Mouse (Mus musculus) midbrain, embryonic 14.5 days (tissue): ENCODE results near the gene 1700024P04Rik. TPM values are rescaled to one million over a fixed set of nuclear protein-coding genes. Genes with fewer than 3 reads are reported as not detected.
"Not testable (repeated sequence)": the region's sequence is repeated elsewhere in the genome, so short reads cannot be mapped to it uniquely, and the experiment has no call there.

Experiments
- ATAC-seq: fragments of 200-750 bp; cut with Nextera tagmentation; 2 replicates; pipeline ENCODE4 v1.8.0; 2017; ENCODE audit warnings: moderate number of reproducible peaks, moderate library complexity; ENCODE audit not compliant: low FRiP score, low TSS enrichment
- DNase-seq: peaks from one replicate; pipeline ENCODE4 v3.0.0-alpha.2; 2015
- H3K27ac ChIP-seq: fragments of 300-500 bp; sonication (generic); replicated peaks from 2 replicates; pipeline ENCODE4 v1.5.1; 2014; ENCODE audit warnings: mild to moderate bottlenecking, low read depth, low read length, moderate library complexity
- H3K27me3 ChIP-seq: fragments of 300-500 bp; sonication (generic); 2 replicates; pipeline ENCODE4 v1.6.1; 2014; ENCODE audit warnings: low read length, control low read depth, mixed read lengths; ENCODE audit not compliant: control insufficient read depth, insufficient read depth
- H3K36me3 ChIP-seq: fragments of 300-500 bp; sonication (generic); 2 replicates; pipeline ENCODE4 v1.6.1; 2014; ENCODE audit warnings: low read length, control low read depth; ENCODE audit not compliant: control insufficient read depth, insufficient read depth
- H3K4me1 ChIP-seq: fragments of 300-500 bp; sonication (generic); 2 replicates; pipeline ENCODE4 v1.6.1; 2014; ENCODE audit warnings: mild to moderate bottlenecking, antibody characterized with exemption, low read length, control low read depth; ENCODE audit not compliant: control insufficient read depth, insufficient read depth
- H3K4me2 ChIP-seq: fragments of 300-500 bp; sonication (generic); 2 replicates; pipeline ENCODE4 v1.6.1; 2014; ENCODE audit warnings: mild to moderate bottlenecking, low read length, moderate library complexity
- H3K4me3 ChIP-seq: fragments of 300-500 bp; sonication (generic); replicated peaks from 2 replicates; pipeline ENCODE4 v1.5.1; 2014; ENCODE audit warnings: low read depth, low read length
- H3K9ac ChIP-seq: fragments of 300-500 bp; sonication (generic); replicated peaks from 2 replicates; pipeline ENCODE4 v1.6.1; 2014; ENCODE audit warnings: mild to moderate bottlenecking, low read length, moderate library complexity
- H3K9me3 ChIP-seq: fragments of 300-500 bp; sonication (generic); 2 replicates; pipeline ENCODE4 v1.6.1; 2016; ENCODE audit warnings: low read length, control low read depth, mixed read lengths; ENCODE audit not compliant: control insufficient read depth
- WGBS: fragments of 180-500 bp; shearing (Covaris S2); extraction: QIAGEN DNeasy Blood & Tissue Kit; methylation state at CpG from one replicate; pipeline ENCODE4 v1.1.7; 2014; 5-methylcytosine and 5-hydroxymethylcytosine counted together
- polyA plus RNA-seq: library from polyadenylated mRNA; unstranded; fragments of >200 nt; fragmentation: Nextera tagmentation; extraction: Ambion mirVana; gene quantifications from 2 replicates; pipeline ENCODE4 v1.2.1, GENCODE M21; 2014

Gene 1700024P04Rik
- polyA plus RNA-seq, 1 experiment from 2014 or later, result not detected

DNA sequence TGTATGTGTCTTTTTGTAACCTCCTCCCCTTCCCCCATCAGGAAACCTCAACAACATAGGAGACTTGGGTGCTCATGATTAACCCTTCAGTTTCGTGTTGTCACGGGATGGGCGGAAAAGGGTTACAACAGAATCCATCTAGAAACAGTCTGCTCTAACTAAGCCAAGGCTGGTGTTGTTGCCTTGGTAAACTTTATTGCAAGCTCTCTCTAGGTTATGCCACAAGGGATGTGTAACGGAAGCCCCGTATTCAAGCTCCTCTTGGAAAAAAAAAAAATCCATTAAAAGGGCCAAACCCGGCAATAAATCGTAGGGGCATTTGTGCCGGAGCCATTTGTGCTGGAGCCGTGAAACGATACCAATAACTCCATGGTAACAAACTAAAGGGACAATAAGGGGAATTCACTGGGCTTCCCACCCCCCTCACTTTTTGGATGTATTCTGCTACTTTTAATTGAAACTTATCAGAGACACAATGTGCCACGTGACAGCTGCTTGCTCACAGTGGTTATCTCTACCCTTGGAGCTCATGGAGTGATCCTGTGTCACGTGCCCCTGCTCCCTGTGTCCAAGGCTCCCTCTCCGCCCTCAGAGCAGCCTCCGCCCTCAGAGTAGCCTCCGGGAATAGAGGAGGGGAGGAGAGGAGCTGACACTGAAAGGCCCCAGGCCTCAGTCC lies 34.3 kb upstream of the 1700024P04Rik start:
- no peak overlapping the region for H3K4me3 ChIP-seq
- H3K36me3 ChIP-seq, result no peaks in the 10 kb centered on the region
- no peak overlapping the region for H3K27ac ChIP-seq
- 54% methylated on average over 15 of the region's 15 CpGs for WGBS
- ATAC-seq (no peak), DNase-seq (peak; percentile 19)
- no peaks in the 10 kb centered on the region for H3K9me3 ChIP-seq
- H3K4me2 ChIP-seq, result no peak overlapping the region
- no peaks in the 10 kb centered on the region for H3K27me3 ChIP-seq
- H3K4me1 ChIP-seq, result peaks cover 7% of the 10 kb centered on the region; the same call in 1 of the 2 replicates
- H3K9ac ChIP-seq, result no peak overlapping the region

DNA sequence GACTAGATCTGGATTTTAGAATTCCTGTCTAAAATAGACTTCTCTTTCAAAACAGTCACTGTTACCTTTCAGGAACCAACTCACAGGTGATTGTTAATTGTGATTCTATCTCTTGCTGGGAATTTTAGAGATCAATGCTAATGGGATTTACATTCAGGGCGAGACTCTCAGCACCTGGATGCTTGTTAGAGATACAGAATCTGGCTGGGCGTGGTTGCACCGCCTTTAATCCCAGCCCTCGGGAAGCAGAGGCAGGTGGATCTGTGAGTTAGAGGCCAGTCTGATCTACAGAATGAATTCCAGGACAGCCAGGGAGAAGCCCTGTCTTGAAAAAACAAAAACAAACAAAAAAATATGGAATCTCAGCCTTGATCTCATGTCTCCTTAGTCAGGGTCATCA lies 32.3 kb upstream of the 1700024P04Rik start:
- Histone ChIP-seq H3K27me3 (no peaks in the 10 kb centered on the region), H3K4me2 (no peak overlapping the region), H3K9me3 (no peaks in the 10 kb centered on the region), H3K4me3 (no peak overlapping the region), H3K36me3 (no peaks in the 10 kb centered on the region), H3K4me1 (no peaks in the 10 kb centered on the region), H3K27ac (no peak overlapping the region), H3K9ac (no peak overlapping the region)
- DNase-seq, result no peak
- WGBS, result 70% methylated on average over 4 of the region's 4 CpGs
- no peak for ATAC-seq

DNA sequence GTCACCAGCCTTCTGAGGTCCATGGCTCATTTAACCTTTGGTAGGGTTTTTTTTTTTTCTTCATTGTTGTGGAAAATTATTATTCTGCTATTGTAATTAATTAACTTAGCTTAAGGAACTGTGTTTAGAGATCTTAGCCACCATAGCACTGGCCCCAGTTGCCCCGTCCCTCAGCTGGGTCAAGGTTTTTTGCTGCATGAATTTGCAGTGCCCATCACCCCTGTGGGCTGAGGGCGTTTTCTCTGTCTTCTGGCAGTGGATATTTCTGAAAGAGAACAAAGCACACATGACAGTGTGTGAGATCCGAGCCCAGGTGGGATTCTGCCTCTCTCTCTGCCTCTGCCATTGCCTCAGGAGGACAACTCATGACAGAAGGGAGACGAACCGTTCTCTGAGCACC lies 28.5 kb upstream of the 1700024P04Rik start:
- Histone ChIP-seq H3K4me3 (no peak overlapping the region), H3K27me3 (no peaks in the 10 kb centered on the region), H3K4me1 (no peaks in the 10 kb centered on the region), H3K36me3 (no peaks in the 10 kb centered on the region), H3K9me3 (no peaks in the 10 kb centered on the region), H3K4me2 (no peak overlapping the region), H3K9ac (no peak overlapping the region), H3K27ac (no peak overlapping the region)
- DNase-seq (no peak), ATAC-seq (no peak)
- 81% methylated on average over 5 of the region's 5 CpGs for WGBS

DNA sequence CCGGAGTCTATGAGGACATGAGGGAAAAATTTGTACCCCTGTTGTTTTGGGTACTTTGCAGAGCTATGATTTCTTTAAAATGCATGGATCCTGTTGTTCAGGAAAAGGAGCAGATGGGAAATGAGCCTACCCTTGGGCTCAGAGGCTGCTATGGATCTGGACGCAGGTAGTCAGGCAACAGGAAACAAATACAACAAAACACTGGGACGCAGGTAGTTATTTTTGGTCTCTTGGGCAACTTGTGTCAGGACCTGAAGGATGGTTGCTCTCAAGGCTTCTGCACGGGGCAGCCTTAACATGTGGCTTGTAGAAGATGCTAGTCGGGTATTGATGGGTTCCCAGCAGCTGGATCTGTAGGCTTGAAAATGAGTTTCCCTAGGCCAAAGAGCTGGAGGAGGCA lies 23.6 kb upstream of the 1700024P04Rik start:
- H3K27me3 ChIP-seq, result no peaks in the 10 kb centered on the region
- no peak overlapping the region for H3K4me2 ChIP-seq
- H3K9me3 ChIP-seq, result peaks cover 4% of the 10 kb centered on the region; the same call in 1 of the 2 replicates
- no peak overlapping the region for H3K4me3 ChIP-seq
- no peak for ATAC-seq
- no peaks in the 10 kb centered on the region for H3K4me1 ChIP-seq
- no peak overlapping the region for H3K27ac ChIP-seq
- WGBS, result 94% methylated on average over 5 of the region's 5 CpGs
- no peak for DNase-seq
- no peaks in the 10 kb centered on the region for H3K36me3 ChIP-seq
- no peak overlapping the region for H3K9ac ChIP-seq

DNA sequence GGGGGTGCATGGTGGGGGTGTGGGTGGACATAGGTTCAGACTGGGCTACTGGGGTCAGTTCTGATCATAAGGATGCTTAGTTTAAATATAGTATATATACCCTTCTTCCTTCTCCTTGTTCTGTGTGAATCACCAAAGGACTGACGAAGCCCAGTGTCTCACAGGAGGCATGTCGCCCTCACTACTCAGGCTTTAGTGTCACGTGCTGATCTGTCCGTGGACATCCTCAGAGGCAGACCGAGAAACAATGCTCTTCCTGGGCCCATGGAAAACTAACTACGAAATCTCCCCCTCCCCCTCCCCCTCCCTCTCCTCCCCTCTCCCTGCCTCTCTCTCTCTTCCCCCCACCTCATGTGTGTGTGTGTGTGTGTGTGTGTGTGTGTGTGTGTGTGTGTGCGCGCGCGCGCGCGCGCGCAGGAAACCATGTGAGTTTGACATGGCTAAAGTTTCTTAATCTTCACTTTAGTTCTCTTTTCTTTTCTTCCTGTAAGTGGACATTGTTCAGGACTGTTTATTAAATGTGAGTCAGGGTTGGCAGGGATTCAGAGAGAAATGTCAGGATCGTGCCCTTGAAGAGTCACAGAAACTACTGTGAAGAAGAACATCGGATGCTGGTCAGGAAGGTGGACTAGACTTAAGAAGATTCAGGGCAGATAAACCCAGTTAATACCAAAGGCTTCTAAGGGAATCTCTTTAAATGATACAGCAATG lies 22.2 kb upstream of the 1700024P04Rik start:
- H3K9ac ChIP-seq, result no peak overlapping the region
- H3K27me3 ChIP-seq, result no peaks in the 10 kb centered on the region
- no peak overlapping the region for H3K27ac ChIP-seq
- 88% methylated on average over 17 of the region's 17 CpGs for WGBS
- H3K9me3 ChIP-seq, result peaks cover 4% of the 10 kb centered on the region; the same call in 1 of the 2 replicates
- H3K4me2 ChIP-seq, result no peak overlapping the region
- ATAC-seq (no peak), DNase-seq (no peak)
- no peaks in the 10 kb centered on the region for H3K36me3 ChIP-seq
- no peak overlapping the region for H3K4me3 ChIP-seq
- H3K4me1 ChIP-seq, result no peaks in the 10 kb centered on the region

DNA sequence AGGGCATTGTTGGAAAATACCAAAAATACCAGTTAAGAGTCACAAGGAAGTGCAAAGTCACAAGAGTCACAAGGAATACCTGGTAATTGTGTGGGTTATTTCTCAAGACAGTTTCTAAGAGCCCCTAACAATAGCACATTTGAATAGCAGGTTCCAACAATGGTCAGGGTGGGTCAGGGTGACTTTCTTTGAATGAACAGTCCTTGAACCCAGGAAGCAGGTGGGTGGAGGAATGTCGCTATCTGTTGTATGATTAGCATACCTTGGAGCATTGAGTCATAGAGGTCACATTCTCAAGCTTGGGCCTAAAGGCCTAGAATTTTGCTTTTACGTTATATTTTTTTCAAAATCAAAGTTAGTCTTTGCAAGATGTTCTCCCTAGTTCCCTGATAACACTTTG lies 17.3 kb upstream of the 1700024P04Rik start:
- H3K27me3 ChIP-seq, H3K36me3 ChIP-seq, H3K4me1 ChIP-seq, H3K9me3 ChIP-seq, H3K27ac ChIP-seq, H3K4me2 ChIP-seq, DNase-seq, H3K9ac ChIP-seq, ATAC-seq, H3K4me3 ChIP-seq: not testable (repeated sequence)
- WGBS, result 95% methylated on average over 2 of the region's 2 CpGs

DNA sequence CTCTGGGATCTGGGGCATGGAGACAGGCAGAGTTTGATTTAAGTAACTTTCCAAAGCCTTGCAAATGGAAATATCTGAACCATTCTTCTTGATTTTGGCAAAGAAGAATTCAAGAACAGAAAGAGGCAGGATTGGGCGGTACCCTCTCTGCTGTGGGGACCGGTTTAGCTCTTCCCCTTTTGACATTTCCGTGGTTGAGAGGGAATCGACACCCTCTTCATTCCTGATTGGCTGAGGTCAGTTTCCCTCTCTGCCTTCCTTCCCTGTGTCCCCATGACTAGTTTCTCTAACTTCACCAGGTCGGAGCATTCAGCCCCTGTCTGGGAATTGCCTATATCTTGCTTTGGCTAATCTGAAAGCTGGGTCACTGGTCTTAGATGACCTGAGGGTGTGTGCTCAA lies 12.7 kb upstream of the 1700024P04Rik start:
- Histone ChIP-seq H3K27me3 (no peaks in the 10 kb centered on the region), H3K27ac (no peak overlapping the region), H3K4me3 (no peak overlapping the region), H3K4me2 (no peak overlapping the region), H3K36me3 (no peaks in the 10 kb centered on the region), H3K4me1 (no peaks in the 10 kb centered on the region), H3K9me3 (peaks cover 3% of the 10 kb centered on the region; the same call in 1 of the 2 replicates), H3K9ac (no peak overlapping the region)
- ATAC-seq, result no peak
- no peak for DNase-seq
- 61% methylated on average over 5 of the region's 5 CpGs for WGBS

DNA sequence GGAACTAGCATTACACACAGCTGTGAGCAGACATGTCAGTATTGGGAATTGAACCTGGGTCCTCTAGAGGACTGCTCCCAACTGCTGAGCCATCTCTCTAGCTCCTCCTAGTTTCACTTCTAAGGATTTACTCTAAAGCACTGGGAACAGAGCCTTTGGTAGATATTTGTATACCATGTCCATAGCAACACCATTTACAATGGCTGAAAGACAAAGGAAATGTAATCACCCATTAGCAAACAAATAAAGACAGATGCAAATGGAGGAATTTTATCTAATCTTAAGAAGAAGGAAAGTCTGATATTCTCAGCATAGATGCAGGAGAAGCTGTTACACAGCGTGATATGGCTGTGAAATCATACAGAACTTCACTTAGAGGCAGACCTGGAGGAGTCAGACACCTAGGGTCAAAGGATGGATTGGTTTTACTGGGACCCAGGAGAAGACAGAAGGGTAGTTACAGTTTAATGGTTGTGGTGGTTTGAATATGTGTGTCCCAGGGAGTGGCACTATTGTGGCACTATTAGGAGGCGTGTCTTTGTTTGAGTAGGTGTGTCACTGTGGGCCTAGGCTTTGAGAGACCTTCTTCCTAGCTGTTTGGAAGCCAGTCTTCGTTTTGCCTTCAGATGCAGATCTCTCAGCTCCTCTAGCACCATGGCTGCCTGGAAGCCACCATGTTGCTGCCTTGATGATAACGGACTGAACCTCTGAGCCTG lies 7.1 kb downstream of the 1700024P04Rik start:
- no peaks in the 10 kb centered on the region for H3K27me3 ChIP-seq
- no peak for DNase-seq
- H3K36me3 ChIP-seq, result no peaks in the 10 kb centered on the region
- no peaks in the 10 kb centered on the region for H3K4me1 ChIP-seq
- no peaks in the 10 kb centered on the region for H3K9me3 ChIP-seq
- no peak overlapping the region for H3K27ac ChIP-seq
- ATAC-seq, result no peak
- H3K4me2 ChIP-seq, result no peak overlapping the region
- WGBS, result 90% methylated on average over 4 of the region's 4 CpGs
- H3K9ac ChIP-seq, result no peak overlapping the region
- no peak overlapping the region for H3K4me3 ChIP-seq
